Mouse (Mus musculus): ENCODE measurements around the gene Csrnp3.

Gene Csrnp3

DNA sequence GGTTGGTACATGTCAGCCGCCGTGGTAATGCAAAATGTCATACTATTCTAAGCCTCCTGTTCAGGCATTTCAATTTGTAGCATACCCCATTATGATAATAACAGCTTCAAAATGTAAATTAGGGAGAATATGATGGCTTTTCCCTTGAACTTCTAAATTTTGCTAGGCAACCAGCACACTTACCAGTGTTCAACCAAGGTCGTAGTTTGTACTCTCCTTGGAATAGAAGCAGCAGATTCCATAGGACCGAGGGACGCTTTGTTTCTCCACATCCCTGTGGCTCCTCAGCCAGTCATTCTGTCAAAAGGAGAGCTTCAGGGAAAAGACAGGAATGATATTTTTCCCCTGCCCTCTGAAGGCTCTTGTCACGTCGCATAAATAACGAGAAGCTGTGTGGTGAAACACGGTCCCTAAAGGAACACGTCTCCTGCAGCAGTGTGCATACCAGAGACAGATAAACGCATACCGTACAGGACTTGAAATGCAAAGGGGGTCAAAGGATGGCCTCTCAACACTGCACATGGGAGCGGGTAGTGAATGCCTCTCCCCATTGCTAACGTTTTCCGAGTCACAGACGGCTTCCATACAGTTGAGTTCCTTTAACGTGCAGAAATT lies 108.3 kb downstream of the Csrnp3 start:
- no peak for DNase-seq

DNA sequence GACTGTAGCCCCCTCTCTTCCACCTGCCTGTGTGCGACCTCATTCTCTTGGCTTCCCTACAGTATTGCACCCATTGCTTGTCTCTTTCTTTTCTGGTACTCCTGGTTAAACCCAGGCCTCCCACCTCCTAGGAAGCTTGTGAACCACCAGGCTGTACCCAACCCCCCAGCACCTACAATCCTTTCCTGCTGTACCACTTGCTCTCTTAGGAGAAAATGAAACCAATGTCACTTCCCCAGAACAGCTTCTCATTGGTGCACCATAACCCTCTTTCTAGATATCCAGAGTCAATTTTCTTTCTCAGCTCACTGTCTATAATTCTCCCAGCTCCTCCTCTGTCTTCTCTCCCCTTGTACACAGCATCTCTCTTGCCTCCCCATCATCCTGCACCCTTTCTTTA lies 110.2 kb downstream of the Csrnp3 start:
- no peak for DNase-seq

DNA sequence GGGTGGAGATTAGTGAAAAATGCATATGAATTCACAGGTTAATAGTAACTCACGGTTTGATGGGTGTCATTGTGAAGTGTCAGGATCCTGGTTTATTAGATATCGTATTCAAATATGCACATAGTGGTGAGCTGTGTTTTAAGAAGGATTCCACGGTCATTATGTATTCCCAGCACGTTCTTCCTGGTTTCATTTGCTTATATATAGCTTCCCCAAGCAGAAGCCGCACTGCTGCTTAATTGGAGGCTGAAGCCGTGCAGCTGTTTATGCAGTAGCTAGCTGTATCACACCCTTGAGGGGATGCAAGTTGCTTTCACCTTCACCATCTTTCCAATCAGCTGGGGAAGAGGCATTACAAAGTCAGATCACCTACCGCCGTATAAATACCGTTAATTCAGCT lies 111.2 kb downstream of the Csrnp3 start:
- no peak for DNase-seq

DNA sequence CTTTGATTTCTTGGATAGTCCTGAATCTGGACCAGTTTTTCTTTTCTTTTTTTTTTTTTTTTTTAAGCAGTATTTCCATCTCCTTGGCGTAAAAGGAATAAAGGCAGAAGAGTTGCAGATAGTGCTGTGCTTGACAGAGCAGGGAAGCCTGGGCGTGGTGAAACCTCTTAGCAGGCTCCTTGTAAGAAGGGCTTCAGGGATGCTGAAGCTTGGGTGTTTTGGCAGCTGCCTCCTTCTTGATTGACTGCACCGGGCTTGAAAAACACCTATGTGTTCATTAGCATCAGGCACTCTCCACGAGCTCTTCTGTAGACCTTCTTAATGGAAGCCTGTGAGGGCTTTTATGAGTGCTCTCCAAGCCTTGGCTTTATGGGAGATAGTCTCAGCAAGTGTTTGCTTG lies 117.9 kb downstream of the Csrnp3 start:
- no peak for DNase-seq

DNA sequence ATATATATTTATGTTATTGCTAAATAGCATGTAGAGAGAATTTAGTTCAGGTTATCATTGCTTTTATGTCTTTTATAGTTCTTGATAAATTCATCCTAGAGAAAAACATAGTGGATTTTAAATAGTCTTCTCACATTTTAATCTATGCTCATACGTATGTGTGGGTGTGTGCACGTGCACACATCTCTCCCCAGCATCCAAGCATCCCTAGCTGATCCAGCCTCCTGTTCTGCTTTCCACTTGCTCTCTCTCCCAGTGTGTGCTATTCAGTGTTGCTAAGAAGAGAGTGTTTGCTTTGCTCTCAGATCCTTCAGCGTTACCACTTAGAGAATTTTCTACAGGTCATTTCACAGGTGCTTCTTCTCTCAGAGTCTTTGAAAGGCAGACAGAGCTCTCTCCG lies 123.2 kb downstream of the Csrnp3 start:
- DNase-seq = no peak

DNA sequence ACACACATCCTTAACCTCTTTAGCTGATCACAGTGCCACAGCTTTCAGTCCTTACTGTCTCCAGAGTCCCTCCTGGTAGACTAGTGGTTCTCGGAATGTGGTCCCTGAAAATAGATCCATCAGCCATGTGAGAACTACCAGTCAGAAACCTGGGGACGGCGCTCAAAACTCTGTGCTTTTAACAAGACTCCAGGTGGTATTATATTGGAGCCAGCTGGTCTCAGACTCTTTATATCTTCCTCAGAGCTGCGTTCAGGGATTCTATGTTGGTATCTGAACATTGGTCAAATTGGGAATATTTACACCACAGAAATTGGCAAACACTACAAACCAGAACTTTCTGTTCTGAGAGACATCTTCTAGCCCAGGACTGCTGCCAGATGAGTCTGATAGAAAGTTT lies 128.3 kb downstream of the Csrnp3 start:
- DNase-seq = no peak

DNA sequence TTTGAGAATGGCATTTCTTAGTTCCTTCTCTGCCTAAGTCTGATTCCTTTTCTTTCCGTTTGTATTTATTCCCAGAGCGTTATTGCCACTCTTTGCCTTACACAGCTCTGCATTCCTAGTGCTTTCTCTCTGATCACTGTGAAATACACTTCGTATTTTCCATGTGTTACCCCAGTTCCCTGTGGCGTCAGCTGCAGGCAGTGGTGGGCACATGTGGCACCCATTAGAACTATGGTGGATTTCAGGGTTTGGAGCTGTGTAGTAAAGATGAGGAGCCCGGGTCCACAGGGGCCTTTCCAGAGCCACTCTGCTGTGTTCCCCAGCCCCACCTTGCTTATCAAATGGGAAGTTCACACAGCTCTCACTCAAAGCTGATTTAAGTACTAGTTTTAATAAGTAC lies 129.8 kb downstream of the Csrnp3 start:
- no peak for DNase-seq

DNA sequence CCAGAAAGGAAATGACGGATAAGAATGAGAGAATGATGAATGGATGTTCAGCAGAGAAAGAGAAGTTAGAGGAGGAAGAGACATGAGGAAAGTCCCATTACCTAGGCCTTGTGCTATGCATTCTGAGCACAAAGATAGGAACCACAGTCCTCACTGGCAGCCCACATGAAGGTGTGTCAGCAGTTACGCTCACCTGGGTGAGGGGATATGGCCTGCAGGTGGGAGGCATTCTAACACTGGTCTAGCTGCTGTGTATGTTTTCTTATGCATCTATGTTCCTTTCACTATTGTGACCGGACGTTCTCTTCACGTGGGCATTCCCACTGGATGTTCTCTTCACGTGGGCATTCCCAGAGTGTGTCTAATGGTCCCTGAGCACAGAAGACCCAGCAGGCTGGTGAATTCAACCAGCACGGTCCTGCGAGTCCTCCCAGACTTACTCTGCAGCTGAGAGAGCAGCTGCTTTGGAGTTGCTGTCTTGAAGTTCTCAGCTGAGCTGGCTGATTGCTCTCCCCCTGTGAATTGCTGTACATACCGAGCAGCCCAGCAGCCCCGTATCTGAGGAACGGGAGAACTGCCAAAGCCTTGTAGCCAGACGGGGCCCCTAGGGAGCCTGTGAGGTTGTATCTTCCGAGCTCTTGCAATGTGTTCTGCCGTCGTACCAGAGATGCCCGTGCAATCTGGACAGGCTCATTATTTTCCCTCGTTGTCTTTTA lies 133.9 kb downstream of the Csrnp3 start:
- no peak for DNase-seq

DNA sequence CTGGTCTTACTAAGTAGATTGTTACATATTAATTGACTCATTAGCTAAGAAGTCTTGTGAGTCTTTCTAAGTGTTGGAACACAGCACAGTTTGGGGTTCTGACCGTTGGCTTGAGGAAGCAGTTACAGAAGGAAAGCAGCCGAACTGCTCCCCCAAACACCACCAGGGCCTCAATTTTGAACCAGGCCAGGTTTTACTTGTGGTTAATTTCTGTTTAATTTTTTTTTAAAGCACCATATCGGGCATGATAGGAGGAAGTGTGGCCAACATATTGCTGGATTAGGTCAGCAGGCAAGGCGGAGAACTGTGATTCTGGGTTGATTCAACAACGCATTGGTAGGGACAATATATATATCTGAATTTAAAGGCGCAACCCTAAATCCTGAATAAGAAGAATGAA lies 135.9 kb downstream of the Csrnp3 start:
- no peak for DNase-seq

DNA sequence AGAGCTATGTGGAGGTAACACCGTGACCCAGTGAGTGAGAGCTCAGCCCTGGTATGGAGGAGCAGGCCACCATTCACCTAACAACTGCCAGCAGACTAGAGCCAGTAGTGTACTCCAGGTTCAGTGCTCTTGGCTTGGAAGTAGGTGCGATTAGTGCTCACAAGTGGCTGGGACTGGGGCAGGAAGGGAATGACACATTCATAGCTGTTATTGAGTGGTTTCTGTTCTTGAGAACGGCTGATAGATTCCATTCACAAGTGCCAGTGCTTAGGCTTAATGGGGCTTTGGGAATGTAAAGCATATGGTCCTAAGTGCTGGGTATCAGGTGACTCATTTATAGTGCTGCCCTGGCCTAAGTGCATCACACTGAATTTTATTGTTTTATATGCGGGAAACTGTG lies 136.4 kb downstream of the Csrnp3 start:
- no peak for DNase-seq

DNA sequence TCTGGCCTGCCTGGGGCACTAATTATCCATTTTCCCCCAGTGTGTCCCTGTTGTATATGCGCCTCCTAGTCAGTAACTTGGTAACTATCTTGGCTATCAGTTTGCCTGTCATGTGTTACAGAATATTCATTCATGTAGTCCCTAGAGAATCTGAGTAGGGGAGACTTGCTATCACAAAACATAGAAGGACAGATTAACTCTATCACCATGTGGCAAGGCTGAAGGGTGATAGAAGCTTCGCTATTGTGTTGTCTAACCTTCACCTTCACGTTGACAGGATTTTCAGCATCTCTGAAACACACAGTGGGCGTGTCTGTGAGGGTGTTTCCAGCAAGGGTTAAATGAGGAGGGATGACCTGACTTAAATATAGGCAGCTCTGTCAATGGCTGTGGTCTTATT lies 140.1 kb downstream of the Csrnp3 start:
- DNase-seq = no peak

DNA sequence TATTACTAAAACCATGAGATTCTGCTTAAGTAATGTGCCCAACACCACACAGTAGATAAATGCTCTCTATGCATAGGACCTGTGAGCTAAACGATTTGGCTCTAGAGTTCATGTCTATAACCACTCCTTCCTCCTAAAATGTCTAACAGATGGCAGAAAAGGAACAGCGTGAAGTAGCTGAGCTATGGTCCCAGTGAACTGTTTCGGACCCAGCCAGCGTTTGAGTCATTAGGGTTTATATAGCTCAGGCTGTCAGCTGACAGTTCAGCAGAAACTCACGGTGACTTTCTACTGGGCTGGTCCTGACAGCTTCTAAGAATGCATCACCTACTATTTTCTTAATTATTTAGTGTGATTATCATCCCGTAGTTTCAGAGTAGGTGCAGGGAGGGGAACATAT lies 141.5 kb downstream of the Csrnp3 start:
- DNase-seq = peak; percentile 8

DNA sequence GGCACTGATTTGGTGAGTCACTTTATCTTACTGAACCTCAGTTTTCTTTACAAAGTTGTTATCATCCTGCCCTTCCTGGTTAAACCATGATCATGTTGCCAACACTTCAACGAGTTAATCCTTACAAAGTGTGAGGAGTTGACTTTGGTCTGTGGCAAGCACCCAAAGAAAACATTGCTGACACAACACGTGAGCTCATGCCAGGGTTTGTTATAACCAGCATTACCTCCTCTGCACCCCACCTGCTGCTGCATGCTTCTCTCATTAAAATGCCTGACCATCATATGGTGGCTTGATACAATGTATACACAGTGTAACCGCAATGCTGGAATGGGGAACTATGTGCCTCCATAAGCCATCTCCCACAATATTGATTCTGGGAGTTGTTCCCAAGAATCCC lies 142.0 kb downstream of the Csrnp3 start:
- peak; percentile 82 for DNase-seq

DNA sequence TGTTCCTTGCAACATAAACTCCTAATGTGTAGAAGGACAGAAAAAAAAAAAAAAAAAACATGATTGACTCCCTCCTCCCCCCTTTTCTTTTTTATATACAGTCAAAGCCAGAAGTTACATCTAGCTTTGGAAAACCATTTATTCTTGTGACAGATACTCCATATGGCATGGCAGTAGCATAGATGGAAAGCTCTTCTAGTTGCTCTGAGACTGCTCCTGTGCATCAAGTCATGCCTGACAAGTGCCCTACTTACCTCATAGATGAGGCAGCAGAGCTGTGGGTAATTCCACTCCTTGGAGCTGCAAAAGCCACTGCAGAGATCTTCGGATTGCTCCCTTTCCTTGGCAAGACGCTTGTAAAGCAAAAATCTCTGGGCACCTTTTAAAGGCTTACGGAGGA lies 143.2 kb downstream of the Csrnp3 start:
- DNase-seq = no peak

DNA sequence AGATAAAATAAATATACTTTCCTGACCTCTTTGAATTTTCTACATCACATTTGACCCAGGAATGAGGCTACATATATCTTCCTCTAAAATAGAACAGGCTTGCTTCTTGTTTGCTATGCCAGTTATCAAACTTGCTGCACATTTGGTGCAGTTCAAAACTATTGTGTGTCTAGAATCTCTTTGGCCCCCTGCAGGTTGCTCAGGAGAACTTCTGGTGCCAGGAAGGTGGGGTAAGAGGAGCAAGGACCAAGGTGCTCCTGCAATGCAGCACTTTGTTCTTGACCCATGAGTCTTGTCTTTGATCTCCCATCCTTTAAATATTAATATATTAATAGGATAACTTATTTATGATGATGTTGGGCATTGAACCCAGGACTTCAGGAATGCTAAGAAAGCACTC lies 144.5 kb downstream of the Csrnp3 start:
- DNase-seq = no peak

DNA sequence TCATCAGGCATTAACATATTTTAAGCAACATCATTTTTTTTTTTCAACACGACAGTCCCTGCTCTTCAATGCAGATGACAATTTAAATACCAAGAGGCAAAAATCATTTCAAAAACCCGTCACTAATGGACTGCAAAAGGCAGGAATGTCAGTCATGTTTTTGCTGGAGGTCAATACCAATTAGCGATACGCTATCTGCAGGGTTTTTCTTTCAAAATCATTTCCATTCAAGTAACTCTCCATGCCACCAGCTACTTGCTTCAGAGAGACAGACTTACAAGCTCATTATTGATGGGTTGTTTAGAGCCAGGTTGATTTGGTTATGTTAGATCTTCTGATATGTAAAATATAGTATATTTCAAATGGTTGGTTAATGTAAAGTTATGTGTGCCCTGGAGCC lies 145.2 kb downstream of the Csrnp3 start:
- no peak for DNase-seq

DNA sequence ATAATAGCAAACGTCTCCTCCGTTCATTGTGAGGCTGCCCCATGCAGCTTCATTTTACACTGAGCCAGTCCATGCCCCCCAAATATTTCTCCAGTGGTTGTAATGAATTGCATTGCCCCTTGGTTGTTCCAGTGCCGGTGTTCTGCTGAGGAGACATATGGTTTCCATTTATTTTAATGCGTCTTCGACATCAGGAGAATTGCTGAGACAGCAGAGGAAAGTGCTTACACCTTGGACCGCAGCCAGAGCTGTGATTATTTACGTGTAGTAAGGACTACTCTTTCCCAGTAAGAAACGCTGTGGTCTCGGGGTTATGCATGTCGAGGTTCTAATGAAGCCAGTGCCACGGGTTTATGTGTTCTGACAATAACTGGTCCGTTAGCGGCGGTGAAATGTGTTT lies 147.8 kb downstream of the Csrnp3 start:
- DNase-seq = peak; percentile 11

DNA sequence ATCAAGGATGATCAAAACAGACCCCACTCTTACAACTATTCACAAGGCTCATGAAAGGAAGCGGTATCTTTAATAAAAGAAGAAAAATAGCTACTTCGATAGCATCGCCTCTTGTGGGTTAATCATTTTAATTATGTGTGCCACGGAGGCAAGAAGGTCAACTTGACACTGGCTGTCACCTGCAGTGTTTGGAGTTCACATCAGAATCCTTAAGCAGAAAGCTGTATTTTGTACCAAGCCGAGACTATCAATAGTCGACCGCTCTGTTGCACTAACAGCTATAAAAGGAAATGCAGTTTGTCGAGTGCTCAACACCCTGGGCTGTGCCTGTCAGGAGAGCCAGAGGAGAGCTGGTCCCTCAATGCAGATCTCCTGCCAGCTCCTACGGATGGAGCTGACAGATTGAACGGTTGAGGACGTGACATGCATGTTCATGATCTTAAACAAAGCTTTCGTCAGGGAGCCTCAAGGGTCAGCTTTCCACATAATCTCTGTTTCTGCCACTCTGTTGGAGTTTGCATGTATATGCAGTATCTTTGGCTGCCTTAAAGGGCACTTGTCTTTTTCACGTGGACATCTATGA lies 149.4 kb downstream of the Csrnp3 start:
- DNase-seq = peak; percentile 36

DNA sequence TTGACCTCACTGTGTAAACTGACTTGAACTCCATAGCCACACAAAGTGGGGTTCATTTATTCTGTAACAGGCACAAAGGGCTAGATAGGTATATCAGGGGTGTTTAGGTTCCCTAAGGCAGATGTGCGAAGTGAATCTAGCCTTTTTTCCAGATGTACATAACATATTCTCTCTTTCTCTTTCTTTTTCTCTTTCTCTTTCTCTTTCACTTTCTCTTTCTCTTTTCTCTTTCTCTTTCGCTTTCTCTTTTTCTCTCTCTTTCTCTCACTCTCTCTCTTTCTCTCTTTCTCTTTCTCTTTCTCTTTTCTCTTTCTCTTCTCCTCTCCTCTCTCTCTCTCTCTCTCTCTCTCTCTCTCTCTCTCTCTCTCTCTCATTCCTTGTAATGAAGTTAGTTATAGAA lies 153.2 kb downstream of the Csrnp3 start:
- no peak for DNase-seq

DNA sequence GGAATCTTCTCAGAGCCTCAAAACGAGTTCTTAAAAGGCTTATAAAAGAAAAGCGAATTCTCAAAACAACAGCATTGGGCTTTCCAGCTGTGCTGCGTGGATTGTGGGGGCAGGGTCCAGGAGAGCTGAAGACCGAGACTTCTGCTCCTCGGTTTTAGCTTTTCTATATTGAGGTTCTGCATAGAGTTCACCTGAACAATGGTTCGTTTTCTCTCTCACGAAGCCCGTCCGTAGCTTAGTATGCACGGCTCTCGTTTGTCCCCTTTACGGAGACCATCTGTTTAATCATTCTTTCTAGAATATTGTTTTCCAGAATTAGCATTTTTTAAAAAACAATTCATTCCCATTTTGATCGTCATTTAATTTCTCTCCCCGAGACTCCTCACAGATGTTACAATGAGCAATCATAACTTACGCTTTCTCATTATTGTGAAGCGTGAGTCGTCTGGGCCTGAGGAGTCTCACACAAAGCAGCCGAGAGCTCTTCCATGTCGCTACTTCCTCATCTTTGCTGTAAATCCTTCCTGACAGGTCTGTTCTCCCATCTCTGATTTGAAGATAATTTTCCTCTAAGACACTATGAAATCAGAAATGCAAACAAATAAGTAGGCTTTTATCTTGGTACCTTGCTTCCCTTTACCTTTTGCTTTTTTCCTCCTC lies 163.6 kb downstream of the Csrnp3 start:
- DNase-seq = no peak

DNA sequence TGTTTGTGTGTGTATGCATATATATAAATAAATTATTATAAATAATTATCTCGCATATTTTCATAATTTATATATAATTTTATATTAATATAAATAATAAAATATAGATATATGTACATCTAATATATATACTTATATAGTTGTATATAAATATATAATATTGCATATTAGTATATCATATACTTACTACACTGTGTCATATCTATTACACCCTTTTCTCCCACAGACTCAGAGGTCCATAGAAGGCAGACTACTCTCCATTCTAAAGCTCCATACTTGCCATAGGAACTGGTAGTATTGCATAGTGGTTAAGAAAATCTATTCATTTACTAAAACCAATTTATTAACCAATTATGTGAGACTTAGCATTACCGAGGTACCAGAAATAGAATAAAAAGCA lies 164.1 kb downstream of the Csrnp3 start:
- no peak for DNase-seq

DNA sequence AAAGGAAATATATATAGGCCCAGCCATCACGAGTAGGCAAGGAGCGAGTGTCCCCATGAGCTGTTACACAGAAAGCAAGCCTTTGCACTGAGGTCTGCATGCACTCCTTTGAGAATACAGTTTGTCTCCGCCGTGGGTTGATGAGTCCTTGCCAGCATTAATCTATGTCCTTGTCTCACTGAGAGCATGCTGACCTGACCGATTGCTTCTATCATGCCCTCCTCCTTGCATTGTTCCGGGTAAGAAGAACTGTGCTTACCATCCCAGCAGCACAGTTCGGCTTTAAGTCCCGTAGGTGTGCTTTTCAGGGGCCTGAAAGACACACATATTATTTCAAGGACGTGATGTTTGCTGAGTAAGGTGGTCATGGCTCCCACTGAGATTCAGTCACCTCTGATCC lies 173.1 kb downstream of the Csrnp3 start:
- no peak for DNase-seq

DNA sequence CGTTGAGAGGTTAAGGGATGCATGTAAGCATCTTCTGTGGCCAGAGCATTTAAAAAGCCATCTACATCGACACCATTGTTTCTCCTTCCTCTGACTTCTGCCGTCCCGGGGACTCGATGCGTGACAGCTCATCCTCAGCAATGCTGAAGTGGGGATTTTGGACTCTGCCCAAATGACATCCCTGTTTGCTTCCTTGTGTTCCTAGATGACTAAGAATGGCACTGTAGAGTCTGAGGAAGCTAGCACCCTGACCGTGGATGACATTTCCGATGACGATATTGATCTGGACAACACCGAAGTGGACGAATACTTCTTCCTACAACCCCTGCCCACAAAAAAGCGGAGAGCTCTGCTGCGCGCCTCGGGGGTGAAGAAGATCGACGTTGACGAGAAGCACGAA lies 173.7 kb downstream of the Csrnp3 start:
- DNase-seq = no peak

DNA sequence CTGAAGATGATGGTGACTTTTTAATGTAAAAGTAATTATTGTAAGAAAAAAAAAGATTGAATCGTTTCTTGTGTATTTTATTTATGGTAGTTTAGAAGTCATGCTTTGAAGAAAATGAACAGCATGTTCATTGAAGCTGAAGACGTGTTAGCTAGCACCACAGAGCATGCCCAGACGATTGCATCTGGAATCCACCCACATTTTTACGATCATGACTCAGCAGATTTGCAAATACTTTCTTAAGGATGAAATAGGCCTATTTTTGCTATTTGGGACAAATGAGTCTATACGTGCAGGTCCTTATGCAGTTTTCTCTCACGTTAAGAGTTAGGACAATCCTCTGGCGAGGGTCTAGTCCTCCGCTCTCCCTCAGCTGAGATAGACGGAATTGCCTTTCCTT lies 177.9 kb downstream of the Csrnp3 start:
- DNase-seq = no peak
